Mouse (Mus musculus): ENCODE results near the gene Psmc3ip. TPM values are rescaled to one million over a fixed set of nuclear protein-coding genes. Genes with fewer than 3 reads are reported as not detected.

The Psmc3ip gene
- polyA plus RNA-seq, 2 experiments = 16.8 to 21.6 TPM

DNA sequence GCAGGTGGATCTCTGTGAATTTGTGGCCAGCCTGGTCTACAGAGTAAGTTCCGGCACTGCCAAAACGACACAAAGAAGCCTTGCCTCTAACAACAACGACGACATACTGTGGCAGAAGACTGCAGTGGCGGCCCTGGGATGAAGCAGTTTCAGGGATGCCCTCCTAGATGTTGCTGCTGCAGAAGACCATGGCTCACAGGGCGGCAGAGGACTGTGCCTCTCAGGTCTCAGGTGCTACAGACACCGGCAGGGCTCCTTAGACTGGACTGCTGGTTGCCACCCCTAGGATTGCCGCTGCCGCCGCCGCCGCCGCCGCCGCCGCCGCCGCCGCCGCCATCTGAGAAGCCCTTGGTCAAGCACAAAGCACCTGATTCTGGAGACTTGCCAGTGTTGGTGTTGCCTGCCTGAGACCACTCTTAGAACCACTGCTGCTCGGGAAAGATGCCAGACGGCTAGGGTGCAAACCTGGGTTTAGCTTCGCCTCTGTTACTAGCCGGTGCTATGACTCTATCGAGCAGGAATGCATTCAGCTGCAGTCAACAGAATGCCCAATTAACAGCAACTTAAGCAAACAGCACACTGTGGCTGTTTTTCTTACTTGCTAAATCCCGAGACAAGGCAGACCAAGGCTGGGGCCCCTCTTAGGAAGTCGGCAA, 45.1 kb upstream of the Psmc3ip start:
- Histone ChIP-seq H3K27ac (no peak overlapping the region), H3K4me3 (ENCODE audit: insufficient read depth in 1 of 2, low read depth in 2 of 2, low read length in 2 of 2) (no peak overlapping the region), H3K4me1 (replicated peaks; ENCODE audit: control insufficient read depth in 2 of 2, insufficient read depth in 2 of 2, low read length in 1 of 2) (peaks cover 0 to 3% of the 10 kb centered on the region in 2 experiments; a peak in 1 of 4 replicates), H3K27me3 (ENCODE audit: control insufficient read depth, insufficient read depth, low read length) (peaks cover 18% of the 10 kb centered on the region), H3K36me3 (replicated peaks; ENCODE audit: control insufficient read depth, insufficient read depth, low read depth) (no peaks in the 10 kb centered on the region), H3K4me2 (ENCODE audit: low read depth) (peak overlapping the region; percentile 28; the same call in 1 of the 2 replicates), H3K9ac (replicated peaks) (no peak overlapping the region), H3K9me3 (ENCODE audit: control insufficient read depth, low read length) (no peaks in the 10 kb centered on the region)
- no peak for DNase-seq (ENCODE audit: low read depth in 3 of 3, low spot score in 3 of 3)
- WGBS (ENCODE audit: insufficient replicate concordance) = 40% methylated on average over 27 of the region's 27 CpGs
- no peak for TF ChIP-seq CTCF (IDR thresholded peaks at IDR 0.05; ENCODE audit: low read depth)
- no peak for TF ChIP-seq EP300 (IDR thresholded peaks at IDR 0.05; ENCODE audit: low read depth)
- ATAC-seq (ENCODE audit: insufficient read depth) = no peak

DNA sequence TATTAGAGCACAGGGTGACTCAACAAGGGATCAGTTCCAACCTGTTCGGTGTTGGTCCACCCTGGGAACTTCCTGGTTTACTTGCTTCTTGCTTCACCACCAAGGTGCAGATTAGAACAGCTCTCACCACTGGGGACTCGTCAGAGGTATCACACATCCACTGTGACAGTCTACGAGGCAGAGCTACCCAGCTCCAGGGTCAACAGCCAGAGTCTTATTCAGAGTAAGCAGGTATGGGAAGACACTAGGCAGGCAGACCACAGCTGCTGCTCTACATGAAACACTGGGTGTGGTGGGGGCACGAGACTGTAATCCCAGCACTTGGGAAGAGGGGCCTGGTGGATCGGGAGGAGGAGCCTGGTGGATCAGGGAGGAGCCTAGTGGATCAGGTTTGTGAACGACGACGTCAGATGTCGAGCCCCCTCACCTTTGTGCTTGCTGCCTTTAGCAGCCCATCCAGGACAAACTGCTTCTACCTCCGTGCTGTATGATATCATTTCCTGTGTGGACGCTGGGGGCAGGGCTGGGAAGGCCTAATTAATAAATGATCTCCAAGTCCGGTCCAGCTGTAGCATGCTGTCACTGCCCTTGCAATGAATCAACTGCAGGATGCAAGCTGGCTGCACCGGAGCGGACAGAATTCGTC, 43.4 kb upstream of the Psmc3ip start:
- Histone ChIP-seq H3K27me3 (ENCODE audit: control insufficient read depth, insufficient read depth, low read length) (peaks cover 16% of the 10 kb centered on the region), H3K36me3 (replicated peaks; ENCODE audit: control insufficient read depth, insufficient read depth, low read depth) (no peaks in the 10 kb centered on the region), H3K9ac (replicated peaks) (no peak overlapping the region), H3K27ac (no peak overlapping the region), H3K4me1 (replicated peaks; ENCODE audit: control insufficient read depth in 2 of 2, insufficient read depth in 2 of 2, low read length in 1 of 2) (0 out of 4 replicates have a peak, but pooled peaks cover 0 to 4% of the 10 kb centered on the region in 2 experiments), H3K4me2 (ENCODE audit: low read depth) (no peak overlapping the region), H3K9me3 (ENCODE audit: control insufficient read depth, low read length) (no peaks in the 10 kb centered on the region), H3K4me3 (ENCODE audit: insufficient read depth in 1 of 2, low read depth in 2 of 2, low read length in 2 of 2) (no peak overlapping the region)
- no peak for DNase-seq (ENCODE audit: low read depth in 3 of 3, low spot score in 3 of 3)
- no peak for ATAC-seq (ENCODE audit: insufficient read depth)
- WGBS (ENCODE audit: insufficient replicate concordance) = 14% methylated on average over 15 of the region's 15 CpGs
- no peak for TF ChIP-seq EP300 (IDR thresholded peaks at IDR 0.05; ENCODE audit: low read depth)

DNA sequence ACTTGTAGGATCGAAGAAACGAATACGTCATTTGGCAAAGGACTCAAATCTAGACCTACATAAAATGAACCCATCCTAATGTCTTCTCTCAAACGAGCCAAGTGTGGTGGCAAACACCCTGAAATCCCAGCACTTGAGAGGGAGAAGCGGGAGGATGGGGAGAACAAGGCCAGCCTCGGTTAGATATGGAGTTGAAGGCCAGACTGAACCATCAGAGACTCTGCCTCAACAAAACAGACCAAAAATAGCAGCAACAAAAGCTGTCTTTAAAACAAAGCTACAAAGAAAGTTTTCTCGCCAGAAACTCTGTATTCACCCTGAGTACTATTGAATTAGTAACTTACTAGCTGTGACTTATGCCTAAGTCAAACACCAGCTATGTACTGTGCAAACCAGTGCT, 41.8 kb upstream of the Psmc3ip start:
- no peak for TF ChIP-seq EP300 (IDR thresholded peaks at IDR 0.05; ENCODE audit: low read depth)
- no peak for TF ChIP-seq CTCF (IDR thresholded peaks at IDR 0.05; ENCODE audit: low read depth)
- no peak for DNase-seq (ENCODE audit: low read depth in 3 of 3, low spot score in 3 of 3)
- H3K9me3 ChIP-seq (ENCODE audit: control insufficient read depth, low read length) = no peaks in the 10 kb centered on the region
- 0 out of 4 replicates have a peak, but pooled peaks cover 0 to 4% of the 10 kb centered on the region in 2 experiments for H3K4me1 ChIP-seq (replicated peaks; ENCODE audit: control insufficient read depth in 2 of 2, insufficient read depth in 2 of 2, low read length in 1 of 2)
- H3K36me3 ChIP-seq (replicated peaks; ENCODE audit: control insufficient read depth, insufficient read depth, low read depth) = no peaks in the 10 kb centered on the region
- H3K9ac ChIP-seq (replicated peaks) = no peak overlapping the region
- ATAC-seq (ENCODE audit: insufficient read depth) = no peak
- 63% methylated on average over 7 of the region's 7 CpGs for WGBS (ENCODE audit: insufficient replicate concordance)
- H3K27me3 ChIP-seq (ENCODE audit: control insufficient read depth, insufficient read depth, low read length) = peaks cover 16% of the 10 kb centered on the region
- H3K4me3 ChIP-seq (ENCODE audit: insufficient read depth in 1 of 2, low read depth in 2 of 2, low read length in 2 of 2) = no peak overlapping the region
- H3K4me2 ChIP-seq (ENCODE audit: low read depth) = no peak overlapping the region
- no peak overlapping the region for H3K27ac ChIP-seq

DNA sequence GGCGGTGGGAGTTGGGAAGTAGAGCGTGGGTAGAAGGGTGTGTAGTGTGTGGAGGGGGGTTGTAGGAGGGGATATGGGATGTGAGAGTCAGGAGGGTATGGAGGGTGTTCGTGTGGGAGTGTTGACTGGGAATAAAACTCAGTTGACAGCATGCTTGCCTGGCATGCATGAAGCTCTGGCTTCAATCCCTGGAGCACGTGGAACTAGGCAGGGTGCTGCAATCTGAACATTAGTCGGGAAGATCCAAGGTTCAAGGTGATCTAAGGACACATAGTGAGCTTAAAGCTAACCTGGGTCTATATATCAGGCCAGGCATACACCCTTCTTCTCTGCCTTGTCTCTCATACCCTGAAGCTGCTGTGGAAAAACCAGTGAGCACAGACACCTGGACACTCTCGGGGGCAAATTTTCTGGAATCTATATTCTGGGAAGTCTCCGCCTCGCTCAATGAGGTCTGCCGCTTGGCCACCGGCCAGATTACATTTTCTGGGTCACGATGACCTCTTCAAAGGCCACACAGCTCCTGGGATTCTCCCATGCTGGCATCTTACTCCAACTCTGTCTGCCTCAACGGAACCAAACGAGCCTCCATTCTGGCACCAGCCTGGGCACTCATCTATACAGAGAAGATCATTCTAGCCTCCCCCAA, 39.1 kb upstream of the Psmc3ip start:
- DNase-seq (ENCODE audit: low read depth in 3 of 3, low spot score in 3 of 3) = no peak
- ATAC-seq (ENCODE audit: insufficient read depth) = no peak
- 74% methylated on average over 13 of the region's 13 CpGs for WGBS (ENCODE audit: insufficient replicate concordance)
- Histone ChIP-seq H3K9me3 (ENCODE audit: control insufficient read depth, low read length) (no peaks in the 10 kb centered on the region; the same call in 1 of the 2 replicates), H3K4me2 (ENCODE audit: low read depth) (no peak overlapping the region), H3K4me1 (replicated peaks; ENCODE audit: control insufficient read depth in 2 of 2, insufficient read depth in 2 of 2, low read length in 1 of 2) (peaks cover 2 to 17% of the 10 kb centered on the region in 2 experiments; a peak in 2 of 4 replicates), H3K27ac (no peak overlapping the region), H3K36me3 (replicated peaks; ENCODE audit: control insufficient read depth, insufficient read depth, low read depth) (no peaks in the 10 kb centered on the region), H3K9ac (replicated peaks) (no peak overlapping the region), H3K27me3 (ENCODE audit: control insufficient read depth, insufficient read depth, low read length) (no peaks in the 10 kb centered on the region; the same call in none of the 2 replicates), H3K4me3 (ENCODE audit: insufficient read depth in 1 of 2, low read depth in 2 of 2, low read length in 2 of 2) (no peak overlapping the region)
- no peak for TF ChIP-seq CTCF (IDR thresholded peaks at IDR 0.05; ENCODE audit: low read depth)
- TF ChIP-seq EP300 (IDR thresholded peaks at IDR 0.05; ENCODE audit: low read depth) = no peak

DNA sequence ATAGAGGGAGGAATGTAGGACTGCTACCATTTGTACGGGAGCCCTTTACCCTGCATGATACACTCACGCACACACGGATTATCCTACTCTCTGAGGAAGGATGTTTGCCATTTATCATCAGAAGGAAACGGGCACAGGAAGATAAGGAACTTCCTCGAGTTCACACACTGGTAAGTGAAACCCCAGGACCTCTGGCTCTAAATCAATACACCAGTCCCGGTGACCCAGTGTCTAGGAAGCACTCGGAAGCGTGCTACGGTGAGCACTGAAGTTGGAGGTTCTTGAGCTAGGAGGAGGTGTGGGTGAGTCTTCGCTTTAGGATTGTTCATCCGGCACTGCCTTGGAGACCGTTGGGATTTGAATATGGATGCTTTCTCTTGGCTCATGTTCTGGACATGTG, 37.8 kb upstream of the Psmc3ip start:
- Histone ChIP-seq H3K4me3 (ENCODE audit: insufficient read depth in 1 of 2, low read depth in 2 of 2, low read length in 2 of 2) (no peak overlapping the region), H3K4me1 (replicated peaks; ENCODE audit: control insufficient read depth in 2 of 2, insufficient read depth in 2 of 2, low read length in 1 of 2) (peaks cover 2 to 15% of the 10 kb centered on the region in 2 experiments; a peak in 2 of 4 replicates), H3K4me2 (ENCODE audit: low read depth) (no peak overlapping the region), H3K27ac (no peak overlapping the region), H3K27me3 (ENCODE audit: control insufficient read depth, insufficient read depth, low read length) (no peaks in the 10 kb centered on the region; the same call in 1 of the 2 replicates), H3K9me3 (ENCODE audit: control insufficient read depth, low read length) (no peaks in the 10 kb centered on the region; the same call in 1 of the 2 replicates), H3K9ac (replicated peaks) (no peak overlapping the region), H3K36me3 (replicated peaks; ENCODE audit: control insufficient read depth, insufficient read depth, low read depth) (no peaks in the 10 kb centered on the region)
- no peak for DNase-seq (ENCODE audit: low read depth in 3 of 3, low spot score in 3 of 3)
- TF ChIP-seq EP300 (IDR thresholded peaks at IDR 0.05; ENCODE audit: low read depth) (no peak), CTCF (IDR thresholded peaks at IDR 0.05; ENCODE audit: low read depth) (no peak)
- ATAC-seq (ENCODE audit: insufficient read depth) = no peak
- WGBS (ENCODE audit: insufficient replicate concordance) = 19% methylated on average over 12 of the region's 12 CpGs

All from liver, embryonic 14.5 days (tissue).